Mouse (Mus musculus): ENCODE results near the gene Itgb1. TPM values are rescaled to one million over a fixed set of nuclear protein-coding genes. Genes with fewer than 3 reads are reported as not detected.

Itgb1 gene
- polyA plus RNA-seq, 1 experiment from 2014 or later, result 149 TPM

DNA sequence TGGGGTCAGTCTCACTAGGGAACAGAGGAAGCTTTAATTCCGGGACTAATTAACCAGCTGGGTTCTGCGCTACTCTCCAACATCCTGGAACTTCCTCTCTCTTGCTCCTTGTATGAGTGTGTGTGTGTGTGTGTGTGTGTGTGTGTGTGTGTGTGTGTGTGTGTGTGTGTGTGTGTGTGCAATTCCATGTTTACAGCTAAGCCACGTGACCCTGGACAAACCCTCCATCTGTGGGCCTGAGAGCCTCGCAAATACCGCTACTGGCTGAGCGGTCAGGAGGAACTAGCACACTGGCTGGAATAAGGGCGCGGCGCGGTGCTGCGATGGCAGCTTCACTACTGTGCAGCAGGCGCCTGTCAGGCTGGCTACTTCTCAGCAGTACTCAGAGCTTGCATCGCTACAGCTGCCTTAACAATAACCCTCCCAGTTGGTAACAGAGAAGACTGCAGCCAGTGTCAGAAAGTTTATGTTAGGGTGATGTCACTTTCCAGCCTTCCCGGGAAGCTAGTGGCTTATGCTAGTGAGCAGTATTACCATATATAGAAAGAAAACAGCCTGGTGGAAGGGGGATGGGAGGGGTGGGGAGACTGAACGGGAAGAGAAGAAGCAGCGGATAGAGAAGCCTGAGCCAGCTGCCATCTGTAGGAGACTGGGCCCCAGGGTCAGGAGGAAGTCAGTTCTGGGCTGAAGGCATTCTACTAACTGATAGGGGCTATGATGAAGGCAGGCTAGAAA lies 30.9 kb upstream of the Itgb1 start:
- DNase-seq (ENCODE audit: low spot score) (peak; percentile 81), ATAC-seq (replicated peaks; ENCODE audit: low FRiP score) (peak; percentile 90)
- Histone ChIP-seq H3K4me2 (ENCODE audit: low read depth, low read length, severe bottlenecking) (peak overlapping the region; percentile 50), H3K4me3 (ENCODE audit: low read depth, low read length) (peak overlapping the region; percentile 6; the same call in 1 of the 2 replicates), H3K27me3 (ENCODE audit: control insufficient read depth, insufficient read depth, low read length) (no peaks in the 10 kb centered on the region), H3K9me3 (ENCODE audit: control insufficient read depth, low read length) (no peaks in the 10 kb centered on the region), H3K4me1 (replicated peaks; ENCODE audit: control insufficient read depth, insufficient read depth, low read length) (peaks cover 7% of the 10 kb centered on the region; the same call in 1 of the 2 replicates), H3K9ac (ENCODE audit: low read length) (peak overlapping the region; percentile 23), H3K27ac (ENCODE audit: low read depth, low read length) (peak overlapping the region; percentile 14; the same call in 1 of the 2 replicates), H3K36me3 (ENCODE audit: control insufficient read depth, insufficient read depth, low read length) (no peaks in the 10 kb centered on the region)
- WGBS, result under 1% methylated on average over 16 of the region's 16 CpGs

GRCm38 (mm10) chr8:128662144-128662543 lies 23.3 kb upstream of the Itgb1 start:
- ATAC-seq (replicated peaks; ENCODE audit: low FRiP score) (no peak), DNase-seq (ENCODE audit: low spot score) (no peak)
- WGBS, result 74% methylated on average over 3 of the region's 3 CpGs
- no peak overlapping the region for H3K9ac ChIP-seq (ENCODE audit: low read length)
- H3K27ac ChIP-seq (ENCODE audit: low read depth, low read length), result no peak overlapping the region
- H3K9me3 ChIP-seq (ENCODE audit: control insufficient read depth, low read length), result no peaks in the 10 kb centered on the region
- H3K4me3 ChIP-seq (ENCODE audit: low read depth, low read length), result no peak overlapping the region
- H3K36me3 ChIP-seq (ENCODE audit: control insufficient read depth, insufficient read depth, low read length), result no peaks in the 10 kb centered on the region
- no peaks in the 10 kb centered on the region for H3K27me3 ChIP-seq (ENCODE audit: control insufficient read depth, insufficient read depth, low read length)
- H3K4me1 ChIP-seq (replicated peaks; ENCODE audit: control insufficient read depth, insufficient read depth, low read length), result no peaks in the 10 kb centered on the region
- no peak overlapping the region for H3K4me2 ChIP-seq (ENCODE audit: low read depth, low read length, severe bottlenecking)

DNA sequence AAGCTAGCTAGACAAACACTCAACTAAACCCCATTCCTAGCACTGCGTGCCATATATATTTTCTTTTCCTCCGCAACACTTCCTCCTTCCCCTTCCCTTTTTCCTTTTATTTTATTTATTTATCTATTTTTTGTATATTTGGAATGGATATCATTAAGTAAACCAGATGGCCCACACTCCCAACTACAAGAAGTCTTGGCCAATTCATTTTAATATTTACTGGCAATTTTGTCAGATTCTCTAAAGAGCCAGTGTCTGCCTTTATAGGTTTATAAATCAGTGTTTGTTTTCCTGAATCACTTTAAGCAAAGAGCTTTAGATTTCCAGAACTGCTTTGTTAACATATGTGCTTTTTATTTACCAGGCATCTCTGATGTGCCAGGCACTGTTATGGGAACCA lies 22.8 kb upstream of the Itgb1 start:
- Histone ChIP-seq H3K9ac (ENCODE audit: low read length) (no peak overlapping the region), H3K27ac (ENCODE audit: low read depth, low read length) (no peak overlapping the region), H3K36me3 (ENCODE audit: control insufficient read depth, insufficient read depth, low read length) (no peaks in the 10 kb centered on the region), H3K27me3 (ENCODE audit: control insufficient read depth, insufficient read depth, low read length) (no peaks in the 10 kb centered on the region), H3K4me3 (ENCODE audit: low read depth, low read length) (no peak overlapping the region), H3K9me3 (ENCODE audit: control insufficient read depth, low read length) (no peaks in the 10 kb centered on the region), H3K4me1 (replicated peaks; ENCODE audit: control insufficient read depth, insufficient read depth, low read length) (no peaks in the 10 kb centered on the region), H3K4me2 (ENCODE audit: low read depth, low read length, severe bottlenecking) (no peak overlapping the region)
- ATAC-seq (replicated peaks; ENCODE audit: low FRiP score), result no peak
- no peak for DNase-seq (ENCODE audit: low spot score)
- WGBS, result 95% methylated on average over 2 of the region's 2 CpGs

DNA sequence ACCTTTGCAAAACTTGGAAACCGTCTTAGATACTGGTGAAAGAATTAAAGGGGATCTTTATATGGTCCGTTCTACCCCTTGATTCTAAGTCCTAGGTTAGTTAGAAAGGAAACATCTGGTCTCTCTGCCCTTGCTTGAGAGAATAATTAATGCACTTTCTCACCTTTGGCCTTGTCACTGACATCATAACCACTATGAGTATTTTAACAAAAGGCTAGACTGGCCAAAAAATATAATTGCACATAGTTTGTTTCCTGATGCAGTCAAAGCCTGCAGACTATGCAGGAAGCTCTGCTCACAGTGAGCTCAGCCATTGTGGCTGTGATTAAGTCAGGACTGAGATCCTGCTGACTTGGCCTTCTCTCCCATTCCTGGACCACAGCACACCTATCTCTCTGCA lies 22.3 kb upstream of the Itgb1 start:
- no peak overlapping the region for H3K4me2 ChIP-seq (ENCODE audit: low read depth, low read length, severe bottlenecking)
- no peak for ATAC-seq (replicated peaks; ENCODE audit: low FRiP score)
- no peaks in the 10 kb centered on the region for H3K4me1 ChIP-seq (replicated peaks; ENCODE audit: control insufficient read depth, insufficient read depth, low read length)
- H3K27me3 ChIP-seq (ENCODE audit: control insufficient read depth, insufficient read depth, low read length), result no peaks in the 10 kb centered on the region
- WGBS, result 77% methylated on average over 2 of the region's 2 CpGs
- H3K27ac ChIP-seq (ENCODE audit: low read depth, low read length), result no peak overlapping the region
- H3K9ac ChIP-seq (ENCODE audit: low read length), result no peak overlapping the region
- H3K36me3 ChIP-seq (ENCODE audit: control insufficient read depth, insufficient read depth, low read length), result no peaks in the 10 kb centered on the region
- H3K9me3 ChIP-seq (ENCODE audit: control insufficient read depth, low read length), result no peaks in the 10 kb centered on the region
- no peak overlapping the region for H3K4me3 ChIP-seq (ENCODE audit: low read depth, low read length)
- DNase-seq (ENCODE audit: low spot score), result no peak

DNA sequence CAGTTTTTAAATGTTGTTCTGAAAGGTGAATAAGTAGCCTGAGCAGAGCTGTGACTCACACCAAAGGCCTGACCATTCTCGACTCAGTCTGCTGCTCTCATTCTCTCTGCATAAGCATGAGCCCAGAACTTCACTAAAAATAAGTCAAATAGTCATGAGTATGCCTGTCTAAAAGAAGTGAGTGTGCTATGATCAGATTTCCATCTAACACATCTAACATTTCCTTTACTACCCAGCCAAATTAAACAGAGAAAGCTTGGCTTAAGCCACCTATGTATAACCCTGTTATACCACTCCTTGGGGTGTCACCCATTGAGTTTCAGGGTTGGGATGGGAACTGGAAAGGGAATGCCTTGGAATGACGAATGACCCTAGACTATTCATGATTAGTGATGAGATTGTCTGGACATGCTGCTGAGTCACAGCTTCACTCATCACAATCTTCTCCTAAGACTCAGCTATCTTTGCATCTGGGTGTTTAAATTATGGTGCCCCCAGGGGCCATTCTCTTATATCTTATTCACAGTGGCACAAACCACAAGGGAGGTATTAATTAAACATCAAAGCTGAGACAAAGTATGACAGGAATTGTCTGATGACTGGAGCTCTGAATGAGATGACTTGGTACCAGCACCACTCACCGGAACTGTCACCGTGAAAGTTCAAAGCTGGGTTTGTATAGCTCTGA lies 18.7 kb upstream of the Itgb1 start:
- DNase-seq (ENCODE audit: low spot score) (no peak), ATAC-seq (replicated peaks; ENCODE audit: low FRiP score) (no peak)
- Histone ChIP-seq H3K9me3 (ENCODE audit: control insufficient read depth, low read length) (no peaks in the 10 kb centered on the region), H3K9ac (ENCODE audit: low read length) (no peak overlapping the region), H3K4me2 (ENCODE audit: low read depth, low read length, severe bottlenecking) (no peak overlapping the region), H3K27ac (ENCODE audit: low read depth, low read length) (no peak overlapping the region), H3K36me3 (ENCODE audit: control insufficient read depth, insufficient read depth, low read length) (no peaks in the 10 kb centered on the region), H3K4me3 (ENCODE audit: low read depth, low read length) (no peak overlapping the region), H3K4me1 (replicated peaks; ENCODE audit: control insufficient read depth, insufficient read depth, low read length) (no peaks in the 10 kb centered on the region), H3K27me3 (ENCODE audit: control insufficient read depth, insufficient read depth, low read length) (no peaks in the 10 kb centered on the region)
- WGBS, result 88% methylated on average over 4 of the region's 4 CpGs

- Histone ChIP-seq H3K36me3 (ENCODE audit: control insufficient read depth, insufficient read depth, low read length) (no peaks in the 10 kb centered on the region), H3K4me2 (ENCODE audit: low read depth, low read length, severe bottlenecking) (no peak overlapping the region), H3K9ac (ENCODE audit: low read length) (no peak overlapping the region), H3K4me1 (replicated peaks; ENCODE audit: control insufficient read depth, insufficient read depth, low read length) (no peaks in the 10 kb centered on the region), H3K9me3 (ENCODE audit: control insufficient read depth, low read length) (no peaks in the 10 kb centered on the region), H3K4me3 (ENCODE audit: low read depth, low read length) (no peak overlapping the region), H3K27me3 (ENCODE audit: control insufficient read depth, insufficient read depth, low read length) (no peaks in the 10 kb centered on the region), H3K27ac (ENCODE audit: low read depth, low read length) (no peak overlapping the region)
- ATAC-seq (replicated peaks; ENCODE audit: low FRiP score) (no peak), DNase-seq (ENCODE audit: low spot score) (no peak)
- 89% methylated on average over 1 of the region's 1 CpGs for WGBS
Measured at GRCm38 (mm10) chr8:128671813-128672212, 13.6 kb upstream of the Itgb1 start.

DNA sequence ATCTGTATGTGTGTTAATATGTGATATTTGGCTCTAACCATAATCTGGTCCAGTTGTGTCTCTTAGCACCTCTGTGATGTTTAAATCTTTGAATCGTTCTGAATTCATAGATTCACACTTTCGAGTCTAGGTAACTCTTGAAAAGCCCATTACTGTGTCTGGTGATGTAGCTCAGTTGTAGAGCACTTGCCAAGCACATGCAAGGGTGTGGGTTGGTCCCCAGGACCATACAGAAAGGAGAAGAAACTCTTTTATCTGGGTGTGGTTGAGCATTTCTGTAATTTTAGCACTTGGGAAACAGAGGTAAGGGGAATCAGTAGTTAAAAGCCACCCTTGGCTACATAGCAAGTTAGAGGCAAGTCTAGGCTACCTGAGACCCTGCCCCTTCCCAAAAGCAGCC lies 13.0 kb upstream of the Itgb1 start:
- Histone ChIP-seq H3K9ac (ENCODE audit: low read length) (no peak overlapping the region), H3K27me3 (ENCODE audit: control insufficient read depth, insufficient read depth, low read length) (no peaks in the 10 kb centered on the region), H3K36me3 (ENCODE audit: control insufficient read depth, insufficient read depth, low read length) (no peaks in the 10 kb centered on the region), H3K4me1 (replicated peaks; ENCODE audit: control insufficient read depth, insufficient read depth, low read length) (no peaks in the 10 kb centered on the region), H3K4me3 (ENCODE audit: low read depth, low read length) (no peak overlapping the region), H3K9me3 (ENCODE audit: control insufficient read depth, low read length) (no peaks in the 10 kb centered on the region), H3K4me2 (ENCODE audit: low read depth, low read length, severe bottlenecking) (no peak overlapping the region), H3K27ac (ENCODE audit: low read depth, low read length) (no peak overlapping the region)
- no peak for ATAC-seq (replicated peaks; ENCODE audit: low FRiP score)
- DNase-seq (ENCODE audit: low spot score), result no peak
- WGBS, result 82% methylated on average over 2 of the region's 2 CpGs

DNA sequence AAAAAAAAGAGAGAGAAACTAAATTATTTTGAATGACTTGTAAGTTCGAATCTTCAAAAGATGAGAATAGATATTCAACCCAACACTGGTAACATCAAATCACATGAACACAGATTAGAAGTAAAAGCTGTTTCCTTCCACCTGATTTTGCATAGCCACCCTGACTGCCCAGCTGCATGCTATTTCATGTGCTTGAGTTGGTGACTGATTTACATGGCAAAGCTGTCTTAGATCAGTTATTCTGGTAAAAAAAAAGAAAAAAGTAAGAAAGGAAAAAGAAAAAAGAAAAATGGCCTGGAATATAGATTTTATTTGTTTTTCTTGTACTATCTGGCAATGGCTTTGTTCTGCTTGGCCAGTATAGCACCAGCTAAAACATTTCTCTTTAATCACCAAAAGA lies 12.5 kb upstream of the Itgb1 start:
- Histone ChIP-seq H3K36me3 (ENCODE audit: control insufficient read depth, insufficient read depth, low read length) (no peaks in the 10 kb centered on the region), H3K9ac (ENCODE audit: low read length) (no peak overlapping the region), H3K27ac (ENCODE audit: low read depth, low read length) (no peak overlapping the region), H3K4me1 (replicated peaks; ENCODE audit: control insufficient read depth, insufficient read depth, low read length) (no peaks in the 10 kb centered on the region), H3K9me3 (ENCODE audit: control insufficient read depth, low read length) (no peaks in the 10 kb centered on the region), H3K4me3 (ENCODE audit: low read depth, low read length) (no peak overlapping the region), H3K4me2 (ENCODE audit: low read depth, low read length, severe bottlenecking) (no peak overlapping the region), H3K27me3 (ENCODE audit: control insufficient read depth, insufficient read depth, low read length) (no peaks in the 10 kb centered on the region)
- 82% methylated on average over 1 of the region's 1 CpGs for WGBS
- ATAC-seq (replicated peaks; ENCODE audit: low FRiP score) (no peak), DNase-seq (ENCODE audit: low spot score) (no peak)
